Mouse (Mus musculus) kidney, postnatal 14 days (tissue): ENCODE data around the gene Olfr857.
"Not testable (repeated sequence)": the region's sequence is repeated elsewhere in the genome, so short reads cannot be mapped to it uniquely, and the experiment has no call there.

ENCODE experiments used
- DNase-seq: peaks from one replicate; pipeline ENCODE4 v3.0.0; 2022; ENCODE audit warnings: mixed read lengths

The Olfr857 gene

GRCm38 (mm10) chr9:19709133-19709532, at the start of gene Olfr857:
Gene Olfr857 (plus strand): TSS chr9:19709433.
- DNase-seq: no peak

GRCm38 (mm10) chr9:19690281-19690680, 19.0 kb upstream of the Olfr857 start:
- DNase-seq: no peak

DNA sequence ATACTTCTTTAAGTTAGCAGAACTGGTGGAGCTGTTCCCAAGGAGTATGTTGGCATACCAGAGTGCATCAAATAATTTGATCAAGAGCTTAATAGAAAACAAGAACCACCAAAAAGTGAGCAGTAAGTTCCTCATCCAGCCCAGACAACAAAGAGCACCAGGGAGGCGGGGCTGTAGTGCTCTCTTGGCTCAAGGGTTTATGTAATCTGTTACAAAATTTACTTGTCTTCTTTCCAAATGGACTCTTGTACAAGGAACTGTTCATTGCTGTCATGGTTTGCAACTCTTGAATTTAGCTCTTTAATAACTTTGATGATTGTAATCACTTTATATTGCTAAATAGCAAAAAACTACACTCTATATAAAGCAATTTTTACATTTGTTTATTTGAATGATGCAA, 17.8 kb upstream of the Olfr857 start:
- DNase-seq: no peak

DNA sequence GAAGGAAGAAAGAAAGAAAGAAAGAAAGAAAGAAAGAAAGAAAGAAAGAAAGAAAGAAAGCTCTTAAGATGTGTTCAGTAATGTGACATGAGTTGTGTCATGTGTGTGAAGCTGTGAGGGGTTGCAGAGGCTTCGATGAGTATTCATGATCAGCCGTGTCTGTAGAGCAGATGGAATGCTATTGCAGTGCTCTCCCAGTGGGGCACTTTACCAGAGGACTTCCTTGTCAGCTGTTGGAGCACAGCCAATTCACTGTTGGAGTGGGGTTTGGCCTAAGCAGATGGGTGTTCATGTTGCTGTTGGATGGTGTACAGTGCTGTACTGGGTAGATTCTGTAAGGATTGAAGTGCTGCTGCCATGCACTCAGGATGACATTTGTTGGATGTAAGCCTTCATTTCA, 16.8 kb upstream of the Olfr857 start:
- DNase-seq: no peak

DNA sequence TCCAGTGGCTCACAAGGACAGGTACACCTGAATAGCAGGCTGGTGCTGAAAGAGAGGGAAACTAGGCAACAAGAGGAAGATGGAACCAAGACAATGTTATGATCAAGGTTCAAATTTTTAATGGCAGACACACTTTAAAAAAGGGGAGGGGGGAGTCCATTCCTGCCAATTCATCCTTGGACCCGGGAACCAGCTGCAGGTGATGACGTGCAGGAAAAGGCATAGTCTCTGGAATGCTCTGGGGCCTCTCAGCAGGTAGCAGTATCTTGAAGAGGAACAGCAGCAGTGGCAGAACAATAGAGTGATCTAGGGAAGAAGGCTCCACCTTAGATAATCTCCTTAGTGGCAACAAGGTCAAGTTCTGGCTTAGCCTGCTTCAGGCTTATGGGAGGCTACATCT, 14.9 kb upstream of the Olfr857 start:
- DNase-seq: not testable (repeated sequence)

DNA sequence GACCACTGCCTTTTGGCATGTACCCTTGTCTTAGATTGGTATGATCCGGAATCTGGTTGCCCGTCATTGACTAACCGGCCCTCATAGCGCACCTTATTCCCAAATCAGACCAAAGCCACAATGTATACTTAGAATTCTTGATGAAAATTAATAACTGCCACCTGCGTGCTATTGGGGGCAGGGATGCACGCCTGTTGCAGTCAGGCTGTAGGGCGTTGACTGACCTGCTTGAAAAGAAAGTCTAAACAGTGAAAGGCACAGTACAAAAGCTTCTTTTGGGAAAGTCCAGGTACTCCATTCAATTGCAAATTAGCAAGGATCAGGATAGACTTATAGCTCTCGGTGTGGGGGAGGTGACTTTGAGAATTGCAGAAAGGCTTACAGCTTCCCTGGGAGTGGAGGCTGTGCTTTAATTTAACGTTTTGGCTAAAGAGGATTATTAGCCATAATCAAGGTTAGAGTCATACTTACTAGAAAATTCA, 14.3 kb upstream of the Olfr857 start:
- not testable (repeated sequence) for DNase-seq

DNA sequence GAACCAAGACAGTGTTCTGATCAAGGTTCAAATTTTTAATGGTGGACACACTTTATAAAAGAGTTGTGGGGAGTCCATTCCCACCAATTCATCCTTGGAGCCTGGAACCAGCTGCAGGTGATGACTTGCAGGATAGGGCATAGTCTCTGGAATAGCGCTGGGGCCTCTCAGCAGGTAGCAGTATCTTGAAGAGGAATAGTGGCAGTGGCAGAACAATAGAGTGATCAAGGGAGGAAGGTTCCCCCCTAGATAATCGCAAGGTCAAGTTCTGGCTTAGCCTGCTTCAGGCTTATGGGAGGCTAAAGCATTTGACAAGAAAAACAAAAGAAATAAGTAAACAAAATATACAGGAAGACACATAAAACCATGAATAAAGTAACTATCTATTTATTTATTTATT, 4.7 kb upstream of the Olfr857 start:
- DNase-seq: not testable (repeated sequence)
